Mouse (Mus musculus): ENCODE measurements at regions not wholly inside any gene's neighbourhood (a gene's known extent, or its start where the extent isn't known, plus 50 kb on each side); places are given as distances from the start of the nearest gene placed in this dataset.

DNA sequence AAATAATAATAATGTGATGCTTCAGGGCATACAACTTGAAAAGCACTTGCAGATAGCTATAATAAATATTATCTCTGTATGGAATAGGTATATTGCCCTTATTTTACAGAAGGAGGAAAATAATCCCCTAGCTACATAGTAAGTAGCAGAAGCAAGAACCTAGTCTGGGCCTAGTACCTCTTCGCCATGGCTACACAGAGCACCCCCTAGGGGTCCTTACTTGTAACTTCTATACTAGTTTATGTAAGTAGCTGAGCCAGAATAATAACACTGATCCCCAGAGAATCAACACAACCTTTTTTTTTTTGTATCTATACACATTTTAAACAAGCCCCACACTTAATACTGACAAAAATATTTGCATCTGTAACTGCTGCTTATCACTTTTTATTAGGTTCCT, 55.6 kb upstream of the Ndufb6 start:
- TF ChIP-seq POLR2A (IDR thresholded peaks at IDR 0.05; ENCODE audit: low read depth, low read length) = no peak
- no peak for TF ChIP-seq MAX (IDR thresholded peaks at IDR 0.05; ENCODE audit: low read length)
- TF ChIP-seq CTCF (conservative IDR thresholded peaks at IDR 0.05 in 1 of 2, IDR thresholded peaks at IDR 0.05 in 1 of 2; ENCODE audit: low read depth in 2 of 2, low read length in 2 of 2) = peak; percentile 8 to 62; a peak in 2 of 4 replicates
